Mouse (Mus musculus) bone marrow macrophage, adult 2 months (primary cell): ENCODE data around the gene Cryba4. TPM values are rescaled to one million over a fixed set of nuclear protein-coding genes. Genes with fewer than 3 reads are reported as not detected.

Experiments
- H3K27ac ChIP-seq: 2 replicates; pipeline ENCODE4 v1.5.1; 2012; ENCODE audit warnings: low read depth, low read length; ENCODE audit not compliant: insufficient read depth
- H3K4me1 ChIP-seq: 2 replicates; pipeline ENCODE4 v1.6.1; 2012; ENCODE audit warnings: low read length; ENCODE audit not compliant: control insufficient read depth, insufficient read depth
- H3K4me3 ChIP-seq: 2 replicates; pipeline ENCODE4 v1.5.1; 2012; ENCODE audit warnings: mild to moderate bottlenecking, low read length, moderate library complexity; ENCODE audit not compliant: insufficient read depth
- CTCF ChIP-seq: IDR thresholded peaks from 2 replicates; pipeline ENCODE4 v1.5.1; 2012; ENCODE audit warnings: low read depth, mild to moderate bottlenecking, low read length, moderate library complexity
- POLR2A ChIP-seq: IDR thresholded peaks from 2 replicates; pipeline ENCODE4 v1.6.1; 2012; ENCODE audit warnings: mild to moderate bottlenecking, low read depth, low read length, borderline replicate concordance
- polyA plus RNA-seq: library from polyadenylated mRNA; stranded (reverse); fragments of >200 nt; gene quantifications from 2 replicates; pipeline ENCODE4 v1.2.4, GENCODE M21; 2012; ENCODE audit not compliant: missing spikeins, insufficient read depth, insufficient read length

Gene Cryba4
- polyA plus RNA-seq, 1 experiment = 3.0 TPM

- H3K27ac ChIP-seq = no peak overlapping the region
- no peak overlapping the region for H3K4me3 ChIP-seq
- no peaks in the 10 kb centered on the region for H3K4me1 ChIP-seq
- TF ChIP-seq POLR2A (no peak), CTCF (no peak)
Observed at GRCm38 (mm10) chr5:112237866-112238570, 14.3 kb downstream of the Cryba4 start.

GRCm38 (mm10) chr5:112237439-112237838 is 14.9 kb downstream of the Cryba4 start:
- H3K4me3 ChIP-seq = no peak overlapping the region
- H3K27ac ChIP-seq = no peak overlapping the region
- no peaks in the 10 kb centered on the region for H3K4me1 ChIP-seq
- TF ChIP-seq POLR2A (no peak), CTCF (no peak)

GRCm38 (mm10) chr5:112236631-112237030 is 15.7 kb downstream of the Cryba4 start:
- H3K27ac ChIP-seq = no peak overlapping the region
- no peak overlapping the region for H3K4me3 ChIP-seq
- H3K4me1 ChIP-seq = no peaks in the 10 kb centered on the region
- TF ChIP-seq POLR2A (no peak), CTCF (no peak)

- H3K4me3 ChIP-seq = no peak overlapping the region
- no peaks in the 10 kb centered on the region for H3K4me1 ChIP-seq
- H3K27ac ChIP-seq = no peak overlapping the region
- TF ChIP-seq POLR2A (no peak), CTCF (no peak)
Observed at GRCm38 (mm10) chr5:112235806-112236205, 16.5 kb downstream of the Cryba4 start.

- Histone ChIP-seq H3K4me1 (no peaks in the 10 kb centered on the region), H3K27ac (no peak overlapping the region), H3K4me3 (no peak overlapping the region)
- TF ChIP-seq POLR2A = no peak
- no peak for TF ChIP-seq CTCF
Observed at GRCm38 (mm10) chr5:112228240-112229076, 23.9 kb downstream of the Cryba4 start.

- Histone ChIP-seq H3K4me3 (no peak overlapping the region), H3K4me1 (no peaks in the 10 kb centered on the region), H3K27ac (no peak overlapping the region)
- TF ChIP-seq POLR2A (no peak), CTCF (no peak)
Observed at GRCm38 (mm10) chr5:112227898-112228239, 24.4 kb downstream of the Cryba4 start.

GRCm38 (mm10) chr5:112227354-112227753 is 25.0 kb downstream of the Cryba4 start:
- no peak for TF ChIP-seq POLR2A
- TF ChIP-seq CTCF = no peak
- Histone ChIP-seq H3K27ac (no peak overlapping the region), H3K4me3 (peak overlapping the region; percentile 4), H3K4me1 (no peaks in the 10 kb centered on the region)

- no peaks in the 10 kb centered on the region for H3K4me1 ChIP-seq
- TF ChIP-seq POLR2A = no peak
- TF ChIP-seq CTCF = no peak
- H3K27ac ChIP-seq = no peak overlapping the region
- H3K4me3 ChIP-seq = no peak overlapping the region
Observed at GRCm38 (mm10) chr5:112225591-112225990, 26.7 kb downstream of the Cryba4 start.

GRCm38 (mm10) chr5:112220203-112220602 is 32.1 kb downstream of the Cryba4 start:
- Histone ChIP-seq H3K27ac (no peak overlapping the region), H3K4me1 (peaks cover 6% of the 10 kb centered on the region), H3K4me3 (no peak overlapping the region)
- no peak for TF ChIP-seq POLR2A
- TF ChIP-seq CTCF = no peak

- Histone ChIP-seq H3K27ac (no peak overlapping the region), H3K4me1 (peaks cover 6% of the 10 kb centered on the region), H3K4me3 (no peak overlapping the region)
- TF ChIP-seq CTCF (no peak), POLR2A (no peak)
Observed at GRCm38 (mm10) chr5:112219398-112219797, 32.9 kb downstream of the Cryba4 start.
